Mouse (Mus musculus): ENCODE data around the gene Sun1. TPM values are rescaled to one million over a fixed set of nuclear protein-coding genes. Genes with fewer than 3 reads are reported as not detected.

Gene Sun1
- polyA plus RNA-seq, 1 experiment, result 49.0 TPM

- Histone ChIP-seq H3K4me1 (ENCODE audit: control insufficient read depth, insufficient read depth, low read length) (peaks cover 6% of the 10 kb centered on the region; the same call in 1 of the 2 replicates), H3K4me3 (ENCODE audit: insufficient read depth, low read length) (no peak overlapping the region), H3K27ac (ENCODE audit: insufficient read depth, low read length) (no peak overlapping the region)
- TF ChIP-seq POLR2A (IDR thresholded peaks at IDR 0.05; ENCODE audit: low read depth, low read length) (no peak), CTCF (IDR thresholded peaks at IDR 0.05; ENCODE audit: borderline replicate concordance, insufficient read depth, low read length) (no peak)
Observed at GRCm38 (mm10) chr5:139206081-139206480, 5.6 kb downstream of the Sun1 start.

GRCm38 (mm10) chr5:139206525-139206924 is 6.1 kb downstream of the Sun1 start:
- TF ChIP-seq CTCF (IDR thresholded peaks at IDR 0.05; ENCODE audit: borderline replicate concordance, insufficient read depth, low read length) (no peak), POLR2A (IDR thresholded peaks at IDR 0.05; ENCODE audit: low read depth, low read length) (no peak)
- no peak overlapping the region for H3K4me3 ChIP-seq (ENCODE audit: insufficient read depth, low read length)
- peaks cover 3% of the 10 kb centered on the region; the same call in 1 of the 2 replicates for H3K4me1 ChIP-seq (ENCODE audit: control insufficient read depth, insufficient read depth, low read length)
- no peak overlapping the region for H3K27ac ChIP-seq (ENCODE audit: insufficient read depth, low read length)

DNA sequence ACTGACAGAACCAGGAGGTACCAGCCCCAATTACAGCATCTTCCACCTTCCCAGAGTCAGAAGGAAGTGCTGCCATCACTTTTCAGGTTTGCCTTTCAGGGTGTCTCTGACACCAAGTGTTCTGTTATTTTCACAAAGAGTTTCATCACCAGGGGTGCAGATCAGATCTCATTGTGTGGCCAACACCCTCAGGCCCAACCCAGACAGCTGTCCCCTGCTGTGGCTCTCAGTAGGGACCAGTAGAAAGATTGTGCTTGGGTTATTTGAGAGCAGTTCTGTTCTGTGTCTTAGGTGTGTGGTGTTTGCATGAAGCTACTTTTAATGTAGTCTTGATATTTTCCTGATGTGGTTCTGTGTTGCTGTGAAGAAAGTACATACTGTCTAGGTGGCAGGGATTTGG is 7.7 kb downstream of the Sun1 start:
- no peak overlapping the region for H3K4me3 ChIP-seq (ENCODE audit: insufficient read depth, low read length)
- H3K4me1 ChIP-seq (ENCODE audit: control insufficient read depth, insufficient read depth, low read length), result no peaks in the 10 kb centered on the region
- no peak for TF ChIP-seq CTCF (IDR thresholded peaks at IDR 0.05; ENCODE audit: borderline replicate concordance, insufficient read depth, low read length)
- no peak overlapping the region for H3K27ac ChIP-seq (ENCODE audit: insufficient read depth, low read length)

DNA sequence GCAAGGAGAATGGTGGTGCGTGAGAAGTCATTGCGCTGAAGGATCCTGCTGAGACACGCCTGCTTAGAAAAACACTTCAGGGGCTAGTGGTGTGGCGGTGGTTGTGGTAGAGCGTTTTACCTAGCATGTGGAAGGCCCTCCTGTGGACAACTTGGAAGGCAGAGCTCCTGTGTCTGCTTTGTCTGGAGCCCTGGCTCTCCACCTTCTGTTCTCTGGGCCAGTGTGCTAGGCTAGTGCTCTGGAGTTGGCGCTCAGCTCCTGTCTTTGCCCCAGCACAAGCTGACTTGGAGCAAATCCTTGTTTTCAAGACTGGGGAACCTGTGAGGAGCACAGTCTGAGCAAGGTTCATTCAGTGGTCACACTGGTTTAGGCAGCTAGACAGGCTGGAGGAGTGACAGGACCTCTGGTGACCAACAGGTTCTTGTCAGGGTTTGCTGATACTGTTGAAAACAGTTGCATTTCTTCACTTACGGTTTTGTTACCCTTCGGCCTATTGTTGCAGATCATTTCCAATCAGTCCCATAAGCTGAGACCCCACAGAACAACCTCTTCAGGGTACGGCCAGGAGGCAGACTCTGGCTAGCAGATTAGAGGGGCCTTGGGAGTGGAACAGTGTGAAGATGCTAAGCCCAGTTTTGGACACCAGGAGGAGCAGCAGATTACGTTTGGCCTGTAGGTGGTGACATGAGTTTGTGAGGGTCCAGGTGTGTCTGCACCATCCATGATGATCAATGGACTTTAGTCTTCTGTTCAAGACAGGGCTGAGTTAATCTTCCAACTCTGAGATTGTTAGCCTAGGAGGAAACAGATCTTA is 8.6 kb downstream of the Sun1 start:
- Histone ChIP-seq H3K4me1 (ENCODE audit: control insufficient read depth, insufficient read depth, low read length) (no peaks in the 10 kb centered on the region), H3K27ac (ENCODE audit: insufficient read depth, low read length) (no peak overlapping the region), H3K4me3 (ENCODE audit: insufficient read depth, low read length) (no peak overlapping the region)
- peak; percentile 15; the same call in 1 of the 2 replicates for TF ChIP-seq CTCF (IDR thresholded peaks at IDR 0.05; ENCODE audit: borderline replicate concordance, insufficient read depth, low read length)
- no peak for TF ChIP-seq POLR2A (IDR thresholded peaks at IDR 0.05; ENCODE audit: low read depth, low read length)

- no peak overlapping the region for H3K27ac ChIP-seq (ENCODE audit: insufficient read depth, low read length)
- no peaks in the 10 kb centered on the region for H3K4me1 ChIP-seq (ENCODE audit: control insufficient read depth, insufficient read depth, low read length)
- H3K4me3 ChIP-seq (ENCODE audit: insufficient read depth, low read length), result no peak overlapping the region
- TF ChIP-seq CTCF (IDR thresholded peaks at IDR 0.05; ENCODE audit: borderline replicate concordance, insufficient read depth, low read length) (no peak), POLR2A (IDR thresholded peaks at IDR 0.05; ENCODE audit: low read depth, low read length) (no peak)
Observed at GRCm38 (mm10) chr5:139209685-139210026, 9.2 kb downstream of the Sun1 start.

DNA sequence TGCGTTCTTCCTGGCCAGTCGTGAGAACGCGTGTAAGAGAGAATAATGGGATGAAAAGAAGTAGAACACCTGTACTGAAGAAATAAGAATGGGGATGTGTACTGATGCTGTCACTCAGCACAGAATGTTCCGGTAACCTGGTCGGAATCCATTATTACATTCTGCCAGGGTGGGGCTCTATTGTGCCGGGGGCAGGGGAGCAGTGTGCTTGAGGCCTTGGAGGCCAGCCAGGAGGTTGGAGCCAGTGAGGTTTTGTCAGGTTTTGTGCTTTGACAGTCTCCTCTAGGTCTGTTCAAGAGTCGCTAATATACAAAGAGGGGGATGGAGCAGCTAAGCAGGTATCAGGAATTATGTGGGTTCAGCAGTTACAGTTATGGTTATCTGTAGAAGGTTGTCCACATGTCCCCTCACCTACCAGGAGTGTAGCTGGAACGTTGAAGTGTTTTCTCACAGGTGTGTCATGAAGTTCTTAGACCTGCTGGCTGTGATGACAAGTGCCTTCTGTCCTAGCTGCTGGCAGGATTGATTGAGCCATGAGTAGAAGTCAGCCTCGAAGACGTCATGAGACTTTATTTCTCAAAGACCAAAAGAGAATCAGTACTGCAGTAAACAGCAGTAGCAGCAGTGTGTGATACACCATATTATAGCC is 11.4 kb downstream of the Sun1 start:
- H3K4me3 ChIP-seq (ENCODE audit: insufficient read depth, low read length), result no peak overlapping the region
- H3K27ac ChIP-seq (ENCODE audit: insufficient read depth, low read length), result no peak overlapping the region
- peaks cover 12% of the 10 kb centered on the region for H3K4me1 ChIP-seq (ENCODE audit: control insufficient read depth, insufficient read depth, low read length)
- TF ChIP-seq POLR2A (IDR thresholded peaks at IDR 0.05; ENCODE audit: low read depth, low read length), result no peak
- TF ChIP-seq CTCF (IDR thresholded peaks at IDR 0.05; ENCODE audit: borderline replicate concordance, insufficient read depth, low read length), result no peak

- Histone ChIP-seq H3K27ac (ENCODE audit: insufficient read depth, low read length) (no peak overlapping the region), H3K4me1 (ENCODE audit: control insufficient read depth, insufficient read depth, low read length) (peaks cover 12% of the 10 kb centered on the region), H3K4me3 (ENCODE audit: insufficient read depth, low read length) (no peak overlapping the region)
- TF ChIP-seq CTCF (IDR thresholded peaks at IDR 0.05; ENCODE audit: borderline replicate concordance, insufficient read depth, low read length), result no peak
- no peak for TF ChIP-seq POLR2A (IDR thresholded peaks at IDR 0.05; ENCODE audit: low read depth, low read length)
Observed at GRCm38 (mm10) chr5:139214298-139214697, 13.9 kb downstream of the Sun1 start.

DNA sequence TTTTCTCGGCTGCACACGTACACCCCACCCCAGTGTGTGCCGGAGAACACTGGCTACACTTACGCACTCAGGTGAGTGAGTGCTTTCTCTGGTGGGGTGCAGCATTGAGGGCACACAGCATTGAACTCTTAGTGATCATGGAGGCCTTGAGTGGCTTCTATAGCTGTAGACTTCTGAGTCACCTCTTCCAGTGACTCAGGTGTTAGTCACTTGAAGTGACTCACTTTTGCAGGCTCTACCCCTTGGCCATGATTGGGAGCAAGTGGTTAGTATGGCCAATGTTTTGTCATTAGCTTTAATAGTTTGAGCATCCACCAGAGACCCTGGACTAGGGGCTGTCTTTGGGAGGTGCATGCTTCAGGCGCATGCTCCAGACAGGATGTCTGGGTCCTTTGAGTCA is 14.7 kb downstream of the Sun1 start:
- no peak overlapping the region for H3K27ac ChIP-seq (ENCODE audit: insufficient read depth, low read length)
- H3K4me1 ChIP-seq (ENCODE audit: control insufficient read depth, insufficient read depth, low read length), result peaks cover 12% of the 10 kb centered on the region
- no peak overlapping the region for H3K4me3 ChIP-seq (ENCODE audit: insufficient read depth, low read length)
- TF ChIP-seq POLR2A (IDR thresholded peaks at IDR 0.05; ENCODE audit: low read depth, low read length), result no peak
- no peak for TF ChIP-seq CTCF (IDR thresholded peaks at IDR 0.05; ENCODE audit: borderline replicate concordance, insufficient read depth, low read length)

DNA sequence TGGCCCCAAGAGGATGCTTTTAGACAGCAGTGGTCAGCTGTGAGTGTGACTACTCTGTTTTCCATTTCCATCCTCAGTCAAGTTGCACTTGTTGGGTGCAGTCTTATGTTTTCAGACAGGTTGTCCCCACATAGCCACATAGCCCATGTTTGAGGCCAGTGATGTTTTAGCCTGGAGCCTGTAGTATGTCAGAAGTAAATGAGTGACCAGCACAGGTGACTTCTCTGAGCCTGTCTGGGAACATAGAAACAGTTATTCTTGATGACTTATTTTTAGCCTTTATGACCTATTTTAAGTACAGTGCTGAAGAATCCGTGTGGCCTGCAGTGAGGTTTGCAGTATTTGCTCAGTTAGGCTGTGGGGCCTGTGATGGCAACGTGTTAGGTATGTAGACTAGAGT is 15.7 kb downstream of the Sun1 start:
- Histone ChIP-seq H3K4me3 (ENCODE audit: insufficient read depth, low read length) (no peak overlapping the region), H3K4me1 (ENCODE audit: control insufficient read depth, insufficient read depth, low read length) (peaks cover 12% of the 10 kb centered on the region), H3K27ac (ENCODE audit: insufficient read depth, low read length) (no peak overlapping the region)
- TF ChIP-seq CTCF (IDR thresholded peaks at IDR 0.05; ENCODE audit: borderline replicate concordance, insufficient read depth, low read length) (no peak), POLR2A (IDR thresholded peaks at IDR 0.05; ENCODE audit: low read depth, low read length) (no peak)

- no peak for TF ChIP-seq POLR2A (IDR thresholded peaks at IDR 0.05; ENCODE audit: low read depth, low read length)
- TF ChIP-seq CTCF (IDR thresholded peaks at IDR 0.05; ENCODE audit: borderline replicate concordance, insufficient read depth, low read length), result no peak
- no peak overlapping the region for H3K27ac ChIP-seq (ENCODE audit: insufficient read depth, low read length)
Observed at GRCm38 (mm10) chr5:139216774-139217173, 16.3 kb downstream of the Sun1 start.

More at GRCm38 (mm10) chr5:139216774-139217173, 16.3 kb downstream of the Sun1 start:
- Histone ChIP-seq H3K4me3 (ENCODE audit: insufficient read depth, low read length) (no peak overlapping the region), H3K4me1 (ENCODE audit: control insufficient read depth, insufficient read depth, low read length) (peaks cover 12% of the 10 kb centered on the region)

All from embryonic fibroblast, embryonic 13.5 days (primary cell).